Mouse (Mus musculus): ENCODE data around the gene Mdh1b. TPM values are rescaled to one million over a fixed set of nuclear protein-coding genes. Genes with fewer than 3 reads are reported as not detected.

Mdh1b gene
- polyA plus RNA-seq, 1 experiment, result 0.53 TPM

GRCm38 (mm10) chr1:63720161-63720560 lies 10.0 kb downstream of the Mdh1b start:
- no peak for TF ChIP-seq POLR2A (IDR thresholded peaks at IDR 0.05; ENCODE audit: borderline replicate concordance, extremely low read depth, insufficient read depth, insufficient read length, poor library complexity, severe bottlenecking)
- TF ChIP-seq CTCF (IDR thresholded peaks at IDR 0.05; ENCODE audit: borderline replicate concordance, extremely low read depth, insufficient read depth, insufficient read length), result no peak
- no peak for DNase-seq (ENCODE audit: low read depth)

GRCm38 (mm10) chr1:63708876-63709275 lies 21.2 kb downstream of the Mdh1b start:
- TF ChIP-seq POLR2A (IDR thresholded peaks at IDR 0.05; ENCODE audit: borderline replicate concordance, extremely low read depth, insufficient read depth, insufficient read length, poor library complexity, severe bottlenecking) (no peak), CTCF (IDR thresholded peaks at IDR 0.05; ENCODE audit: borderline replicate concordance, extremely low read depth, insufficient read depth, insufficient read length) (no peak)
- DNase-seq (ENCODE audit: low read depth), result no peak

GRCm38 (mm10) chr1:63705733-63706132 lies 24.4 kb downstream of the Mdh1b start:
- peak; percentile 31 for DNase-seq (ENCODE audit: low read depth)
- TF ChIP-seq POLR2A (IDR thresholded peaks at IDR 0.05; ENCODE audit: borderline replicate concordance, extremely low read depth, insufficient read depth, insufficient read length, poor library complexity, severe bottlenecking) (no peak), CTCF (IDR thresholded peaks at IDR 0.05; ENCODE audit: borderline replicate concordance, extremely low read depth, insufficient read depth, insufficient read length) (no peak)

GRCm38 (mm10) chr1:63696861-63697260 lies 33.3 kb downstream of the Mdh1b start:
- DNase-seq (ENCODE audit: low read depth), result no peak
- TF ChIP-seq CTCF (IDR thresholded peaks at IDR 0.05; ENCODE audit: borderline replicate concordance, extremely low read depth, insufficient read depth, insufficient read length) (no peak), POLR2A (IDR thresholded peaks at IDR 0.05; ENCODE audit: borderline replicate concordance, extremely low read depth, insufficient read depth, insufficient read length, poor library complexity, severe bottlenecking) (no peak)

GRCm38 (mm10) chr1:63686827-63687226 lies 43.3 kb downstream of the Mdh1b start, which contains the start of gene Dytn:
Dytn (minus strand) TSS chr1:63686927.
- DNase-seq (ENCODE audit: low read depth), result no peak
- TF ChIP-seq CTCF (IDR thresholded peaks at IDR 0.05; ENCODE audit: borderline replicate concordance, extremely low read depth, insufficient read depth, insufficient read length) (no peak), POLR2A (IDR thresholded peaks at IDR 0.05; ENCODE audit: borderline replicate concordance, extremely low read depth, insufficient read depth, insufficient read length, poor library complexity, severe bottlenecking) (no peak)

GRCm38 (mm10) chr1:63675975-63676374 lies 54.1 kb downstream of the Mdh1b start:
- DNase-seq (ENCODE audit: low read depth), result no peak
- TF ChIP-seq CTCF (IDR thresholded peaks at IDR 0.05; ENCODE audit: borderline replicate concordance, extremely low read depth, insufficient read depth, insufficient read length) (no peak), POLR2A (IDR thresholded peaks at IDR 0.05; ENCODE audit: borderline replicate concordance, extremely low read depth, insufficient read depth, insufficient read length, poor library complexity, severe bottlenecking) (no peak)

- TF ChIP-seq CTCF (IDR thresholded peaks at IDR 0.05; ENCODE audit: borderline replicate concordance, extremely low read depth, insufficient read depth, insufficient read length), result peak; percentile 47; the same call in 1 of the 2 replicates
- TF ChIP-seq POLR2A (IDR thresholded peaks at IDR 0.05; ENCODE audit: borderline replicate concordance, extremely low read depth, insufficient read depth, insufficient read length, poor library complexity, severe bottlenecking), result no peak
- DNase-seq (ENCODE audit: low read depth), result peak; percentile 95
Observed at GRCm38 (mm10) chr1:63668852-63669160, 61.3 kb downstream of the Mdh1b start.

GRCm38 (mm10) chr1:63667949-63668851 lies 61.9 kb downstream of the Mdh1b start:
- peak; percentile 77 for DNase-seq (ENCODE audit: low read depth)
- TF ChIP-seq POLR2A (IDR thresholded peaks at IDR 0.05; ENCODE audit: borderline replicate concordance, extremely low read depth, insufficient read depth, insufficient read length, poor library complexity, severe bottlenecking) (no peak), CTCF (IDR thresholded peaks at IDR 0.05; ENCODE audit: borderline replicate concordance, extremely low read depth, insufficient read depth, insufficient read length) (no peak)

GRCm38 (mm10) chr1:63667201-63667948 lies 62.7 kb downstream of the Mdh1b start:
- peak; percentile 77 for DNase-seq (ENCODE audit: low read depth)

GRCm38 (mm10) chr1:63666089-63666488 lies 64.0 kb downstream of the Mdh1b start:
- no peak for DNase-seq (ENCODE audit: low read depth)
- TF ChIP-seq CTCF (IDR thresholded peaks at IDR 0.05; ENCODE audit: borderline replicate concordance, extremely low read depth, insufficient read depth, insufficient read length) (no peak), POLR2A (IDR thresholded peaks at IDR 0.05; ENCODE audit: borderline replicate concordance, extremely low read depth, insufficient read depth, insufficient read length, poor library complexity, severe bottlenecking) (no peak)

More at GRCm38 (mm10) chr1:63667201-63667948, 62.7 kb downstream of the Mdh1b start:
- no peak for TF ChIP-seq CTCF (IDR thresholded peaks at IDR 0.05; ENCODE audit: borderline replicate concordance, extremely low read depth, insufficient read depth, insufficient read length)
- no peak for TF ChIP-seq POLR2A (IDR thresholded peaks at IDR 0.05; ENCODE audit: borderline replicate concordance, extremely low read depth, insufficient read depth, insufficient read length, poor library complexity, severe bottlenecking)

- TF ChIP-seq POLR2A (IDR thresholded peaks at IDR 0.05; ENCODE audit: borderline replicate concordance, extremely low read depth, insufficient read depth, insufficient read length, poor library complexity, severe bottlenecking) (no peak), CTCF (IDR thresholded peaks at IDR 0.05; ENCODE audit: borderline replicate concordance, extremely low read depth, insufficient read depth, insufficient read length) (peak; percentile 73; the same call in 1 of the 2 replicates)
- peak; percentile 93 for DNase-seq (ENCODE audit: low read depth)
Observed at GRCm38 (mm10) chr1:63659591-63659990, 70.5 kb downstream of the Mdh1b start.

Measured in brain, embryonic 14.5 days (tissue).